Mouse (Mus musculus) adrenal gland, adult 2 months (tissue): ENCODE results near the gene Otulin. TPM values are rescaled to one million over a fixed set of nuclear protein-coding genes. Genes with fewer than 3 reads are reported as not detected.

Experiments
- DNase-seq: peaks from one replicate; pipeline ENCODE4 v3.0.0; 2021
- polyA plus RNA-seq: library from polyadenylated mRNA; depleted of rRNA; stranded (reverse); fragments of >200 nt; gene quantifications from 2 replicates; pipeline ENCODE4 v1.2.3, GENCODE M21; 2012
- total RNA-seq, 2 experiments: library from RNA; stranded (reverse); gene quantifications; 2 replicates each; pipeline ENCODE4 v1.2.3; 2021

The Otulin gene
- total and polyA plus RNA-seq, 3 experiments = 19.4 to 38.7 (median 34.7) TPM

DNA sequence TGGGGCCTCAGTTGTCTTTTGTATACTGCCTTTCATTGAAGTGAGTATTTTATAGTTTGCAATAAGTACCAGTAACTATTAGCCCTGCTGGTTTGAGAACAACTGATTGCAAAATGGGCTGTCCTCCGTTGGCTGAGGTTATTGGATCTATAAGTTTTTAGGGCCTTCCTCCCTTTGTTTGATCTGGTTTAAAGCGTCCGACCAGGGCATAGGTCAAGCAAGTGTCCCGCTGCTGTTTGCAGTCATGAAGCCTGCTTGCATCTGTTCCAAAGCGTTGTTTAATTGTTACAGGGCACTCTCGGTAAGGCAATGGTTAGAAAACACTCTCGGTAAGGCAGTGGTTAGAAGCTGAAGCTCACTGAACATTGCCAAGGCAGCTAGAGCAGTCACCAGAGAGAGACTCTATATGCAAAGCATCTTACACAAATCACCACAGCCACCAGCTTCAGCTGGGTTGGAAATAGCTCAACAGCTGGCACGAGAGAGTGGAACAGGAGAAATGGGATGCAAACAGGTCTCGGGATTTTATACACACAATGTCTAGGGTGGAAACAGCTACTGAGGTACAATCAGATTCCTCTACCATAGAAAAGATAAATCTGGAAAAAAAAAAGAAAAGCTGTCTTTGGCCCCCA is 80.0 kb downstream of the Otulin start:
- DNase-seq = no peak

- no peak for DNase-seq
Observed at GRCm38 (mm10) chr15:27549878-27550277, 80.6 kb downstream of the Otulin start.

DNA sequence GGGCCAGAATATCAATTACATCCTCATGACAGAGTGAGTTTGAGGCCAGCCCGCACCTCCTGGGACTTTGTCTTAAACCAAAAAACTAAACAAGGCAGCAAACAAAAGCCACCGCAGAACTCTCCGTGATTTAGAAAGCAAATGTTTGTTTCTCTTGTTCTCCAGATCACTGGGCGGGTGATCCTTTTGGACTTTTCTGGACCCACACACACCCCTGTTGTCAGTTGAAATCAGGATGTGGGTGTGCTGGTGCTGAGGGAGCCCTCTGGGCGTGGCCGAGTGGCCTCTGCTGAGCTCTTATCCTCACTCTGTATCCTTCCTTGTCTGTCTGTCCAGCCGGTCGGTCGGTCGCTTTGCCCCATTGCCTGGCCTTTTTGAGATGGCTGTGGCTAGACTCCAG is 81.4 kb downstream of the Otulin start:
- no peak for DNase-seq

- DNase-seq = no peak
Observed at GRCm38 (mm10) chr15:27548110-27548509, 82.4 kb downstream of the Otulin start.

GRCm38 (mm10) chr15:27545203-27545602 is 85.3 kb downstream of the Otulin start:
- no peak for DNase-seq

DNA sequence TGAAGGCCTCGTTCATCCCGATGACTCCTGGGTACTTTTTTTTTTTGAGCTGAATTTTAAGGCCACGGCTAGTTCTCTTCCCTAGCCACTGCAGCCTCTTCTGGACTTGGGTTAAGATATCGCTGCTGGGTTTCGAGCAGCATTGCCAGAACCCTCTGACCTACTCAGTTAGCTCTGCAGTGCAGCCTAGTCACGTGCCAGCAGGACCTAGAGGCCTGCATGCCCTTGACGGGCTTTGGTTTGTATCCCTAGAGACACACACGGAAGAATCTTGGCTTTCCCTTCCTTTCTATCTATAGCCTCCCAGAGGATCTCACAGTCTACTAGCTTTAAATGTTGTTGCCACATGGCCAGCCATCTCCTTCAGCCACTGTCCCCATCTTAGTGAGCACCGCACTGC is 90.7 kb downstream of the Otulin start:
- DNase-seq = peak; percentile 60

- DNase-seq = no peak
Observed at GRCm38 (mm10) chr15:27537519-27538223, 92.8 kb downstream of the Otulin start.

DNA sequence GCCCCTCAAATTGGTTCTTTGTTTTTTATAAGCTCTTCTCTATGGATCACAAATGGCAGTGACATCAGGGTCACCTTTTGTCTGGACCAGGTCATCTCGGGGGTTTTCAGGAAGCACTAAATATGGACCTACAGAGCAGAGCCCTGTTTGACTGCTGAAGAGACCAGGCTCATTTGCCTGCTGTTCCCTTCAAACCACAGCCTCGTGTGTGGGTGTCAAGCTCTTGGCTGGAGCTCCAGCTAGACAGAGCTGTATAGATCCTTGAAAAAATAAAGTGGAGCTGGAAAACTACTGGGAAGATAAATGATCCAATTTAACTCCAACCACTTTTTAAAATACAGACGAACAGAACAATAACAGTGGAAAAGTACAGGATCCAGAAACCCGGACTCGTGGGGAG is 93.7 kb downstream of the Otulin start:
- DNase-seq = no peak

- DNase-seq = no peak
Observed at GRCm38 (mm10) chr15:27536186-27536585, 94.3 kb downstream of the Otulin start.

GRCm38 (mm10) chr15:27535681-27536080 is 94.8 kb downstream of the Otulin start:
- DNase-seq = no peak

DNA sequence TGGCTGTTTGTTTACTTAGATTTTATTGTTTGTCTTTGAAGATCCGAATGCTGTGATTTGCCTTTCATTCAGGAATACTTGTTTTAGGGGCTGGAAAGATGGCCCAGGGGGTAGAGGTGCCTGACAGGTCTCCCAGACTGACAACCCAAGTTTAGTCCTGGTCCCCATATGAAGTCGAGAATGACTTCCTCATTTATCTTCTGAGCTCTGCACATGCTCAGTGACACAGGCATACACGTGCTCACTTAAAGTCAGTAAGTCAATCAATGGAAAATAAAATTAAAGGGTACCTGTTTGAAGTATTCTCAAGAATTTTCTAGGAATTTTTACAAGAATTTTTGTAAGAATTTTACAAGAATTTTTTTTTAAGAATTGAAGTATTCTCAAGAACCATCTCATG is 97.5 kb downstream of the Otulin start:
- no peak for DNase-seq

- no peak for DNase-seq
Observed at GRCm38 (mm10) chr15:27530023-27530422, 100.5 kb downstream of the Otulin start.

DNA sequence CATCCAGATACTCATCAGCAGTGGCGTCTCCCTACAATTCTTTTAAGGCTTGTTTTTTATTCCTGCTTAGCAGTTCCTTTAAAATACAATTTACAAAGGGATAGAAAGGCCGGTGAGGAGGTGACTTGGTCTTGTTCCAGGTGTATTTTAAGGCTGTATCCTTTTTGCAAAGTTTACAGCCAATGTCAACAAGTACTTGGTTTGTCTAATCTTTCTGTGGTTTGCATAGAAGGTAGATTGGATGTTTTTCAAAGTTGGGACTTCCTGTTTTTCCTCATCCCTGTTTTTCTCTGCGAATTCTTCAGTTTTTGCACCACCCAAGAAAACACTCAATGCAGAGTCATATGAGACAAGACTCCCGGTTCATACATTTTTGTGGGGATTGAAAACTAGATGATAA is 101.6 kb downstream of the Otulin start:
- DNase-seq = no peak

DNA sequence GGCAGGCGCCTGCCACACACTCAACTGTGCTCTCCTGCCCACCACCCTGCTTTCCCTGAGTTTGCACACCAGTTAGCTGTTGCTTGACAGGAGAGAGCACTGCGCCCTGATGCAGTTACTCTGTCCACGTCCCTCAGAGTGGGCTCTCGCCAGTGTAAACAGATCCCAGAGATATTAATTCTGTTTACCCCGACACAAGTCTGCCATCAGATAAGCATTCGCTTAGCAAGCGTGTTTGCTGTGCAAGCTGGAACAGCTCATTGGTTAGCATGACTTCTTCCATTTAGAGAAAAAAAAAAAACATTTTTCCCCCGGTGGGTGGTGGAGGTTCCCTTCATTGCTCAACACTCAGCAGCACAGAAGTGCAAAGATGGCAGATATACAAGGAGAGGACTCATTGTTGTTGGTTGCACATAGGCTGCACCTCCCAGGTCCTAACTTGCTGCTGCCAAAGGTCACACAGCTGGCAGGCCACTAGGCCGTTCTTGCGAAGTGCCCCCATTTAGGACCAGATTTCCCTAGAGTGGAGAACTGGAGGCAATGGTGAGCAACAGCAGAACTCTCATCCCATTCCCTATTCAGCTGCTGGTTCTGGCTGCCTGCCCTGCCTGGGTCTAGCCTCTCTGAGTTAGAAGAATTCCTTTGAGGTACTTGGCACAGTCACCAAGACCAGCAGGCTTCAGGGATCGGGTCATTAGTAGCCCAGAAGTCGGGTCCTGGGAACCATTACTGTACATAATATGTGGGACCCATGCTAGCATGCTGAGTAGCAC is 105.1 kb downstream of the Otulin start:
- peak; percentile 52 for DNase-seq

DNA sequence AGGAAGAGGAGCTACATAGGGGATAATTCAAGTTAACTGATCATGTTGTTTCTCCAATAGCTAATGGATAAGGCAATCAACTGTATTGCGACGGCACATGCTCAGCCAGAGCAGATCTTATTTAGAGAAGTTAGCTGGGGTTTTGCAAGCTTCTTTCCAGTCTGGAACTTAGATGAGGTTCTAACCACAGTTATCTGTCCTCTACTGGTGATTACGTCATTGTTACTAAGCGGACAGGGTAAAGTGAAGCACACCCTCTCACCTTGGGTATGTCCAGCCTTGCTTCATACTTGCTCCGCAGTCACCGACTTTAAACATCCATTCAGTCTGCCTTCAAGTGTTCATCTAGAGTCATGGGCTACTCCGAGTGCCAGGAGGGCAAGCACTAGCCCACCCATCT is 110.6 kb downstream of the Otulin start:
- no peak for DNase-seq

DNA sequence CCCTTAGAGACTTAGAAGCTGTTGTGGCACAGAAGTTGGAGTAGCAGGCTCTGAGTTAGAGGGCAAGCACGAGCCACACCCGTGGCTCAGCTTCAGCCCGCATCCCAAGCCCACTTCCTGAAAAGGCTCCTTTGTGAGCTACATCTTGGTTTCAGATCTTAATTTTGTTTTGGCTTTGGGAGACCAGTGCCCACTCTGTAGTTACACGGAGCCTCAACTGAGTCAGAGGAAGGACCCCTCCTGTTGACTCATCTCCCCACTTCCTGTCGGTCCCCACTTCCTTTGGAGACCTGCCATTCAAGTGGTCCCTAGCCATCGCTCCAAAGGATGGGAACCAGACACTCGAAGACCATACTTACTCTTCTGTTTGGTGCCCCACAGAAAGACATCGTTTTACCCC is 112.5 kb downstream of the Otulin start:
- no peak for DNase-seq

- no peak for DNase-seq
Observed at GRCm38 (mm10) chr15:27516927-27517326, 113.6 kb downstream of the Otulin start.

DNA sequence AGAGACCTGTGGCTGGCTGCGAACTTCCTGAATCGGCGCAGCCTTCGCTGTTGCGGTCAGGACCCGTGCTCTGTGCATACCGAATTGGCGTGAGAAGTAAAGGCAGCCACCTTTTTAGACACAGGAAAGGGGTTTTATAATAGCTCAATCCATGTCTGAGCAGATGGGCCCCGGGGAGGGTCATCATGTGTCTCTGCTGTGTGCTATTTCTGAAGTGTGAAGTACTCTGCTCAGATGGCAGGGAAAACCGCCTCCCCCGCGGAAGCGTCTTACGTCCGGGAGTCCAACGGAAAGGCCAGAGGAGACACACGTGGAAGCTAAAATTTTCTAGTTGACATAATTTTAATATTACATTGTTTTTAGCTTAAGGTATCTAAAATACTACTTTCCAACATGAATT is 121.5 kb downstream of the Otulin start:
- DNase-seq = no peak

DNA sequence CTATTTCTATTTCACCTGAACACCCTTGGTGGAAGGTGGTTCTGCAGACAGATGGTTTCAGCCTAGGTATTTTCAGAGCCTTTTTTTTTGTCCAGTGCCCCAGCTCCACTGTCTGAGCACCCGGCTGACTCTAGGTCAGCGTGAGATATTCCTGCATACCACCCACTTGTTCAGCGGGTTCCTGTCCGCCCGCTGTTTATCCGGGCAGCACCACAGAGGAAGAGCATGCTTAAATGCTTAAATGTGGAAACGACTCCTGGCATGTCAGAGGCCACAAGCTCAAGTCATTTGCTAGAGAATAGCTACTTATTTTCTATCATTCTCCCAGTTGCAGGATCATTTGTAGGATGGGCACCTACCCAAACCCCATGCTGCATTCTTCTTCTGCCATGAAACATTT is 122.3 kb downstream of the Otulin start:
- DNase-seq = no peak

GRCm38 (mm10) chr15:27506893-27507596 is 123.4 kb downstream of the Otulin start:
- DNase-seq = no peak

DNA sequence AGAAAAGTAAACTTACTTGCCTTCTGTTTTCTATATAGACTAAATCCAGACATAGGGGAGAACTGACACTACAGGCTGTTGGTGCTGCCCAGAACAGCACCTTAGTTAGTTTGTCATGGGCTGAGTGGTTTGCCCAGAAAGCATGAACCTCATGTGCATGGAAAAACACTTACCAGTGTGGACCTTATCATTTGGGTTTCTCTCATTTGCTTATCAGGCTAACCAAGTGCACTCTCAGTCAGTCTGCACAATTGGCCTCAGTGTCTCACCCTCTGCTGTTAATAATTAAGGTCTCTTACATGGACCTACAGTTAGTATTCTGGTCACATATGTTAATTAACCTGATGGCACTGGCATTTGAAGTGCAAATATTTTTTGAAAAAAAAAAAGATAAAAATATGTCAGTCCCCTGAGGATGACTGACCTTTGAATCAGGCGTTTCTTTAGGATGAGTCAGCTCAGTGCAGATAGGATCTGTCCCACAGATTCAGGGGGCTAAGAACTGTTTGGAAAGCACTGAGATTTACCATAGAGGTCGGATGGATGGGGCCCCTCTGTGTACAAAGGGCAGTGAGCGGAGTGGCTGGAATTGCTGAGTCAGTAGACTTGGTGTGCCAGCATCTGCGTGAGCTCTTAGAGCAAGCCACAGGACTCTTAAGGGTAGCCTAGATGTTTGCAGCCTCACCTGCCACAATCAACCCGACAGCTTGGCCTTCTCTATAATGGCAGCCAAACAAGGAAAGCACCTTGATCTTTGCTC is 124.2 kb downstream of the Otulin start:
- peak; percentile 48 for DNase-seq
